Mouse (Mus musculus) liver, embryonic 15.5 days (tissue): ENCODE data around the gene Ugt8a. TPM values are rescaled to one million over a fixed set of nuclear protein-coding genes. Genes with fewer than 3 reads are reported as not detected.

Source experiments
- ATAC-seq: fragments of 200-750 bp; cut with Nextera tagmentation; 2 replicates; pipeline ENCODE4 v1.8.0; 2017; ENCODE audit warnings: moderate number of reproducible peaks, mild to moderate bottlenecking, moderate library complexity; ENCODE audit not compliant: insufficient read depth
- H3K27ac ChIP-seq: fragments of 300-500 bp; sonication (generic); replicated peaks from 2 replicates; pipeline ENCODE4 v1.5.1; 2015; ENCODE audit warnings: mild to moderate bottlenecking, inconsistent platforms
- H3K27me3 ChIP-seq: fragments of 300-500 bp; sonication (generic); 2 replicates; pipeline ENCODE4 v1.6.1; 2015; ENCODE audit warnings: mild to moderate bottlenecking, inconsistent platforms
- H3K36me3 ChIP-seq: fragments of 300-500 bp; sonication (generic); replicated peaks from 2 replicates; pipeline ENCODE4 v1.6.1; 2015; ENCODE audit warnings: moderate library complexity, mild to moderate bottlenecking, inconsistent platforms
- H3K4me1 ChIP-seq: fragments of 300-500 bp; sonication (generic); replicated peaks from 2 replicates; pipeline ENCODE4 v1.6.1; 2015; ENCODE audit warnings: inconsistent platforms
- H3K4me2 ChIP-seq: fragments of 300-500 bp; sonication (generic); 2 replicates; pipeline ENCODE4 v1.6.1; 2015; ENCODE audit warnings: moderate library complexity, mild to moderate bottlenecking, inconsistent platforms
- H3K4me3 ChIP-seq: fragments of 300-500 bp; sonication (generic); replicated peaks from 2 replicates; pipeline ENCODE4 v1.5.1; 2015; ENCODE audit warnings: mild to moderate bottlenecking, inconsistent platforms
- H3K9ac ChIP-seq: fragments of 300-500 bp; sonication (generic); 2 replicates; pipeline ENCODE4 v1.6.1; 2015; ENCODE audit warnings: moderate library complexity, mild to moderate bottlenecking, inconsistent platforms
- H3K9me3 ChIP-seq: fragments of 300-500 bp; sonication (generic); replicated peaks from 2 replicates; pipeline ENCODE4 v1.6.1; 2016; ENCODE audit warnings: inconsistent platforms
- WGBS: fragments of 180-500 bp; shearing (Covaris S2); methylation state at CpG from one replicate; pipeline ENCODE4 v1.1.7; 2015; ENCODE audit warnings: mixed read lengths; ENCODE audit not compliant: insufficient replicate concordance; 5-methylcytosine and 5-hydroxymethylcytosine counted together
- polyA plus RNA-seq: library from polyadenylated mRNA; unstranded; fragments of >200 nt; fragmentation: Nextera tagmentation; extraction: Ambion mirVana; gene quantifications from 2 replicates; pipeline ENCODE4 v1.2.1, GENCODE M21; 2015

Ugt8a gene
- 0.15 and 0.24 TPM in 2 replicates for polyA plus RNA-seq

DNA sequence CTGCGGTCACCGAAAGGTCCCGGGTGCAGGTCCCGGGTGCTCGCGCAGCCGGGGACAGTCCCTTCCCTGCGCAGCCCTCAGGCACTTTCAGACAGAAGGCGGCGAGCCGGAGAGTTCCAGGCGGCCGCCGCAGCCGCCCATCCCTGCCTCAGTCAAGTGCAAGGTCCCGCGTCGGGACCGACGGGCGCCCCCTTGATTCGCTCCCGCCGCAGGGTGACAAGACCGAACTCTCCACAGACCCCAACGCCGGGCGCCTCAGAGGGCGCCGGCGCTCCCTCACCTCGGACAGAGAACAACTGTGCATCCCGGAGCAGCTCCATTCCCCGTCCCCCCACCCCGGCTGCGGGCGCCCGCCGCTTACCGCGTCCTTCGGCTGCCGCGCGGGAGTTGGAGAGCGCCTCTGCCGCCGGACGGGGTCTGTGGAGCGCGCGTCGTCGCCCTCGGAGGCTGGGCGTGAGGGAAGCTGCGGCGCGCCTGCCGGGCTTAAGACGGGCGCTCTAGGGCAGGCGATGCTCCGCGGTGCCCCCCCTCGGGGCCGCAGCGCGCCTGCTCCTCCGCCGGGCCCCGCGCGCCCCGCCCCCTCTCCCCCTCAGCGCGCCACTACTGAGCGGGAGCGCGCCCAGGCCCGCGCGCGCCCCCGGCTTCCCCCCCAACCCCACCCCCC is at the start of gene Ugt8a:
Gene Ugt8a (minus strand): TSS at position 528 of the 664 bp plus-strand sequence.
- H3K9ac ChIP-seq: no peak within 1 kb of the TSS
- H3K4me3 ChIP-seq: peak within 1 kb of the TSS; percentile 43
- peaks cover 35% of the 10 kb centered on the region for H3K27me3 ChIP-seq
- no peaks in the 10 kb centered on the region for H3K9me3 ChIP-seq
- H3K27ac ChIP-seq: no peak within 1 kb of the TSS
- 0 out of 2 replicates have a peak, but pooled peaks have one; percentile 54 for ATAC-seq
- no peaks in the 10 kb centered on the region for H3K36me3 ChIP-seq
- H3K4me1 ChIP-seq: peaks cover 3% of the 10 kb centered on the region; the same call in 1 of the 2 replicates
- H3K4me2 ChIP-seq: peak within 1 kb of the TSS; percentile 59
- under 1% methylated on average over 63 of the region's 85 CpGs for WGBS

GRCm38 (mm10) chr3:125986639-125987038 is 48.2 kb upstream of the Ugt8a start:
- Histone ChIP-seq H3K4me2 (no peak overlapping the region), H3K27me3 (no peaks in the 10 kb centered on the region), H3K27ac (no peak overlapping the region), H3K4me3 (no peak overlapping the region), H3K4me1 (no peaks in the 10 kb centered on the region), H3K36me3 (no peaks in the 10 kb centered on the region), H3K9me3 (no peaks in the 10 kb centered on the region), H3K9ac (no peak overlapping the region)
- ATAC-seq: no peak

DNA sequence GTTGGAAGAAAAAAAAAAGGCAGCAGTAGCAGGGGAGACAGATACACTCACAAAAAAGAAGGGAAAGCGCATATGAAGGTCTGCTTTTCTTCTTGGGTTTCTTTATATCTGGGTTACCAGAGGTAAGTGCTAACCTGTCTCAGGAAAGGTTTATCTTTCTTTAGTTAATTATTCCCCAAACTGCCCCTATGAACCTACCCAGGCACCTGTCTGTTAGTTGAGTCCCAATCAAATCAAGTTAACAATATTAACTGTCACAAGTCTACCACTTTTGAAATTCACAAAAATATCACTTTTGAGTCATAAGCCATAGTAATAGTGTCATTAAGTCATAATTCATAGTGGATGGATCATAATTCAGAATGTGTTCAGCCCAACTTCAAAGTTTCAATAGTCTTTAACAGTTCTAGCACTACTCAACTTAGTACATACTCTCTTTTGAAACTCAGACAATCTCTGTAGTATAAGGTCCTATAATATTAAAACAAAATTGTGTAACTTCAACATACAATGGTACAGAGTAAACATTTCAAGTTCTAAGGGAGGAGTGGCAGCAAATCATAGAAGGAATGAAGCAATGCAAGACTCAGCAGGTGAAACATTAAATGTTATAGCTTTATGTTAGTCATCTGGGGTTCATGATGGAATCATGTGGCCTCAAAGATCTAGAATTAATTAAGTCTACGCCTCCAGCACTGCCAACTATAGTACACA is 45.4 kb upstream of the Ugt8a start:
- ATAC-seq: no peak
- H3K4me1 ChIP-seq: no peaks in the 10 kb centered on the region
- H3K27me3 ChIP-seq: no peaks in the 10 kb centered on the region
- 56% methylated on average over 2 of the region's 2 CpGs for WGBS
- no peak overlapping the region for H3K27ac ChIP-seq
- H3K4me3 ChIP-seq: no peak overlapping the region
- no peak overlapping the region for H3K4me2 ChIP-seq
- no peak overlapping the region for H3K9ac ChIP-seq
- H3K36me3 ChIP-seq: no peaks in the 10 kb centered on the region
- H3K9me3 ChIP-seq: no peaks in the 10 kb centered on the region

GRCm38 (mm10) chr3:125979475-125979874 is 41.1 kb upstream of the Ugt8a start:
- no peaks in the 10 kb centered on the region for H3K36me3 ChIP-seq
- WGBS: 24% methylated on average over 3 of the region's 3 CpGs
- H3K4me3 ChIP-seq: no peak overlapping the region
- H3K27ac ChIP-seq: no peak overlapping the region
- no peaks in the 10 kb centered on the region for H3K9me3 ChIP-seq
- H3K4me2 ChIP-seq: no peak overlapping the region
- ATAC-seq: peak; percentile 28; the same call in 1 of the 2 replicates
- no peaks in the 10 kb centered on the region for H3K4me1 ChIP-seq
- no peak overlapping the region for H3K9ac ChIP-seq
- H3K27me3 ChIP-seq: no peaks in the 10 kb centered on the region

GRCm38 (mm10) chr3:125975899-125976298 is 37.5 kb upstream of the Ugt8a start:
- Histone ChIP-seq H3K4me2 (no peak overlapping the region), H3K9ac (no peak overlapping the region), H3K27me3 (no peaks in the 10 kb centered on the region), H3K4me1 (no peaks in the 10 kb centered on the region), H3K4me3 (no peak overlapping the region), H3K36me3 (no peaks in the 10 kb centered on the region), H3K9me3 (no peaks in the 10 kb centered on the region), H3K27ac (no peak overlapping the region)
- peak; percentile 65; the same call in 1 of the 2 replicates for ATAC-seq
- WGBS: 23% methylated on average over 4 of the region's 4 CpGs

DNA sequence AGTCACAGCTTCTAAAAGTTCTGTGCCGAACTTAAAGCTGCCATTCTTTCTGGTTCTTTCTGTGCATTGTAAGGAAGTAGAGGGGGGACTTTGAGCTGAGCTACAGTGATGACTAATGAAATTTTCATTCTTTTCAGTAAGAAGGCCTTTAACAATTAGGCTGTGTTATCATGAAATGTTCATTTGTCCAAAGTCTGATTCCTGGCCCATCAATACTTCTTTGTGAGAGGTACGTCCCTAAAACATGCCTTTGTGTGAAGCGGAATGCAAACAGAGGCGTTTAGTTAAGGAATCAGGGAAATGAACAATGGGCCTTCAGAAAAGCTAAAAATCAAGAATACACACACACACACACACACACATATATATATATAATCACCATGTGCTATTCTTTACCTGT is 31.0 kb upstream of the Ugt8a start:
- H3K4me3 ChIP-seq: no peak overlapping the region
- H3K27ac ChIP-seq: no peak overlapping the region
- H3K4me1 ChIP-seq: no peaks in the 10 kb centered on the region
- 69% methylated on average over 4 of the region's 4 CpGs for WGBS
- H3K9me3 ChIP-seq: no peaks in the 10 kb centered on the region
- H3K36me3 ChIP-seq: no peaks in the 10 kb centered on the region
- no peaks in the 10 kb centered on the region for H3K27me3 ChIP-seq
- H3K4me2 ChIP-seq: no peak overlapping the region
- ATAC-seq: no peak
- no peak overlapping the region for H3K9ac ChIP-seq

DNA sequence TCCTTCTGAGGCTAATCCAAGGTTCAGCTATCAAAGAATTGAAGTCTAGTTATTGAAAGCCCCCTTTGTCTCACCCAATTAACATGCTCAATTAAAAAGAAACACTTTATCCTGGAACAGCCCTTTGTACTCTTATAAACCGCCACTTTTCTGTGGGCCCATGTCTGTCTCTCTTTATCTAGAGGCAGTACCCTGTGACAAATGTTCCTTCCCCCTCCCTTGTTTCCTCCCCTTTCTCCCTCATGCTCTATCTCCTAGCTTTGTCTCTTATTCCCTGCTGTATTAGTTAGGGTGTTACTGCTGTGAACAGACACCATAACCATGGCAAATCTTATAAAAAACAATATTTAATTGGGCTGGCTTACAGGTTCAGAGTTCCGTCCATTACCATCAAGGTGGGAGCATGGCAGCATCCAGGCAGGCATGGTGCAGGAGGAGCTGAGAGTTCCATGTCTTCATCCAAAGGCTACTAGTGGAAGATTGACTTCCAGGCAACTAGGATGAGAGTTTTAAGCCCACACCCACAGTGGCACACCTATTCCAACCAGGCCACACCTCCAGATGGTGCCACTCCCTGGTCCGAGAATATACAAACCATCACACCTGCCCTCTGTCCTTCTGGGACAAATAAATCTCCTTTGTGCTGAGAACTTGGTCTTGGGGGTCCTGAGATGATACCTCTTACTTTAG is 17.9 kb upstream of the Ugt8a start:
- H3K4me3 ChIP-seq: no peak overlapping the region
- 65% methylated on average over 3 of the region's 3 CpGs for WGBS
- no peak overlapping the region for H3K4me2 ChIP-seq
- no peak for ATAC-seq
- no peak overlapping the region for H3K27ac ChIP-seq
- no peaks in the 10 kb centered on the region for H3K27me3 ChIP-seq
- H3K9ac ChIP-seq: no peak overlapping the region
- no peaks in the 10 kb centered on the region for H3K4me1 ChIP-seq
- no peaks in the 10 kb centered on the region for H3K9me3 ChIP-seq
- no peaks in the 10 kb centered on the region for H3K36me3 ChIP-seq

DNA sequence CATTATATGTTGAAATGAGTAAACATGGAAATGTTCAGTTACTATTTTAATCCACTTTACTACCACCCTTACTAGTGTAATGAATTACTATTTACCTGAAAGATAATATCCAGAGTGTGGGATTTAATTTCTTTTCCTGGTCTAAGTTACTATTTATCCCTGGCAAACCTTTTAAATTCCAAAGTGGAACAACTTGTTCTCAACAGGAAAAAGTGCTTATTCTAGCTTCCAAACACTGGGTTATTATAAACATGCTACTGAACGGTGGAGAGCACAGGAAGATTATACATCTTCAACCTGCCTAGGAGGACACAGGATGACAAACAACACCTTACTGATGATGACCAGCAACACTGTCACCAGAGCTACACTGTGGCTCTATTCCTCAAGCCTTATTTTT is 16.5 kb upstream of the Ugt8a start:
- Histone ChIP-seq H3K36me3 (no peaks in the 10 kb centered on the region), H3K4me1 (no peaks in the 10 kb centered on the region), H3K27me3 (no peaks in the 10 kb centered on the region), H3K4me3 (no peak overlapping the region), H3K9ac (no peak overlapping the region), H3K9me3 (no peaks in the 10 kb centered on the region), H3K27ac (no peak overlapping the region), H3K4me2 (no peak overlapping the region)
- no peak for ATAC-seq
- WGBS: 51% methylated on average over 1 of the region's 1 CpGs

DNA sequence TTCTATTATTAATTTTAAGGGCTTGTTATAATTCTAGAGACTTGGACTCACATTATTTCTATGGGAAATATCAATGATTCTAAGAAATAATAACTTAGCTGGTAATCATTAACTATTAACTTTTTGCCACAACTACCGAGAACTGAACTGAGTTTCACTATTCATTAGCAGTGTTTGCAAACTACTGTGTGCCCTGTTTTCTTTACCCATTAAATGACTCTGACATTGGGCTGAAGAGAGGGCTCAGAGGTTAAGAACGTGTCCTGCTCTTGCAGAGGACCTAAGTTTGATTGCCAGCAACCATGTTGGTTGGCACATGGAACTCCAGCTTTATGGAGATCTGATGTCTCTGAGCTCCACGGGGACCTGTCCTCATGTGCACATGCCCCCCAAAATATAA is 2.4 kb upstream of the Ugt8a start:
- 49% methylated on average over 3 of the region's 3 CpGs for WGBS
- H3K9me3 ChIP-seq: no peaks in the 10 kb centered on the region
- no peaks in the 10 kb centered on the region for H3K36me3 ChIP-seq
- H3K27me3 ChIP-seq: peaks cover 35% of the 10 kb centered on the region
- H3K4me2 ChIP-seq: no peak overlapping the region
- H3K9ac ChIP-seq: no peak overlapping the region
- H3K4me3 ChIP-seq: no peak overlapping the region
- H3K27ac ChIP-seq: no peak overlapping the region
- peaks cover 3% of the 10 kb centered on the region; the same call in 1 of the 2 replicates for H3K4me1 ChIP-seq
- ATAC-seq: no peak

DNA sequence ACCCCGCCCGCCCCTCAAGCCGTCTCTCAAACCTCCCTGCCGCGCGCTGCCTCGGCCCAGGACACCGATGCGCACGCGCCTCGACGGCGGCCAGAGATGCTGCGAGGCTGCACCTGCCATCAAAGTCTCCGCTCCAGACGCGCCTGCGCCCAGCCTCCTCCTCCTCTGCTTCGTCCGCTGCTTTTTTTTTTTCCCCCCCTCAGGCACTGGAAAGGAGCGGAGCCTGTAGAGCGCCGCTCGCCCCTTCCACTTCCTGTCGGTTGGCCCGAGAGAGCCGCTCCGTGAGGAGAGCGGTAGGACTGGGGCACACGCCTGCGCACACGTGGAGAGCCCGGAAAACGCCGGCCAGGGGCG is 314 bp upstream of the Ugt8a start:
- WGBS: 1% methylated on average over 18 of the region's 37 CpGs
- H3K9me3 ChIP-seq: no peaks in the 10 kb centered on the region
- no peak overlapping the region for H3K9ac ChIP-seq
- H3K4me3 ChIP-seq: peak overlapping the region; percentile 43
- H3K27me3 ChIP-seq: peaks cover 35% of the 10 kb centered on the region
- H3K4me1 ChIP-seq: peaks cover 3% of the 10 kb centered on the region; the same call in 1 of the 2 replicates
- H3K27ac ChIP-seq: no peak overlapping the region
- ATAC-seq: no peak
- H3K4me2 ChIP-seq: peak overlapping the region; percentile 59
- H3K36me3 ChIP-seq: no peaks in the 10 kb centered on the region

- H3K9me3 ChIP-seq: no peaks in the 10 kb centered on the region
- no peaks in the 10 kb centered on the region for H3K36me3 ChIP-seq
- H3K4me1 ChIP-seq: peaks cover 3% of the 10 kb centered on the region; the same call in 1 of the 2 replicates
- no peak for ATAC-seq
- 3% methylated on average over 43 of the region's 43 CpGs for WGBS
- no peak overlapping the region for H3K27ac ChIP-seq
- H3K4me3 ChIP-seq: peak overlapping the region; percentile 43
- H3K4me2 ChIP-seq: peak overlapping the region; percentile 59
- peaks cover 35% of the 10 kb centered on the region for H3K27me3 ChIP-seq
- H3K9ac ChIP-seq: no peak overlapping the region
Observed at GRCm38 (mm10) chr3:125937536-125938091, 805 bp downstream of the Ugt8a start.
